Mouse (Mus musculus) heart, adult 2 months (tissue): ENCODE data around the gene Cacna1a.

ENCODE experiments used
- CTCF ChIP-seq: fragments of 200-600 bp; IDR thresholded peaks from 2 replicates; pipeline ENCODE4 v1.8.1; 2022; ENCODE audit warnings: antibody characterized with exemption, mild to moderate bottlenecking, moderate library complexity
- EP300 ChIP-seq: fragments of 200-500 bp; IDR thresholded peaks from 2 replicates; pipeline ENCODE4 v1.6.1; 2011; ENCODE audit warnings: low read depth, low read length, control low read depth; ENCODE audit not compliant: insufficient read depth
- POLR2A ChIP-seq: fragments of 200-500 bp; IDR thresholded peaks from 2 replicates; pipeline ENCODE4 v1.6.1; 2011; ENCODE audit warnings: mild to moderate bottlenecking, low read depth, low read length, control low read depth; ENCODE audit not compliant: insufficient read depth

DNA sequence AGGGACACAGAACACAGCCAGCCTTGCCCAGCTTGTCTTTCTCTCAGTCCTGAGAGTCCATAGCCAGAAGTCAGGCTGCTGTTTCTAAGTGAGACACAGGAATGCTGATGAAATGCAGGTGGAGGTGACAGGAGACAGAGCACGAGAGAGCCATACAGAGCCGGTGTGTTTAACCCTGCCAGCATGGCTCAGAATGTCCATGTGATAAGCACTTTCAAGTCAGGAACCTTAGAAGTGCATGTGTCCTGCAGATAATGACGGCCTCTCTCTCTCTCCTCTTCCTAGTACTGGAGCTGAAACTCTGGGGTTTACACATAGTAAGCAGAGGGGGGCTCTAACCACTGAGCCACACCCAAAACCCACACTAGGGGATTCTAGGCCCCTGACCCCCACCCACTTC, 157.3 kb downstream of the Cacna1a start:
- TF ChIP-seq CTCF (no peak), POLR2A (no peak), EP300 (no peak)
